Mouse (Mus musculus): ENCODE measurements around the gene Slc25a17. TPM values are rescaled to one million over a fixed set of nuclear protein-coding genes. Genes with fewer than 3 reads are reported as not detected.

Gene Slc25a17
- total RNA-seq, 2 experiments from 2014 or later = 36.3 to 41.5 TPM

GRCm38 (mm10) chr15:81370356-81370755 lies 9.7 kb upstream of the Slc25a17 start:
- no peak overlapping the region for H3K4me3 ChIP-seq
- DNase-seq (ENCODE audit: extremely low spot score in 1 of 2, low spot score in 2 of 2) = no peak
- no peak for TF ChIP-seq CTCF (IDR thresholded peaks at IDR 0.05)
- no peak overlapping the region for H3K27ac ChIP-seq
- intact Hi-C loops (cut with DNase I) = loop anchor here (10.0 kb wide), 1 partner anchor 254 kb away; no protein-coding TSS in a partner anchor

DNA sequence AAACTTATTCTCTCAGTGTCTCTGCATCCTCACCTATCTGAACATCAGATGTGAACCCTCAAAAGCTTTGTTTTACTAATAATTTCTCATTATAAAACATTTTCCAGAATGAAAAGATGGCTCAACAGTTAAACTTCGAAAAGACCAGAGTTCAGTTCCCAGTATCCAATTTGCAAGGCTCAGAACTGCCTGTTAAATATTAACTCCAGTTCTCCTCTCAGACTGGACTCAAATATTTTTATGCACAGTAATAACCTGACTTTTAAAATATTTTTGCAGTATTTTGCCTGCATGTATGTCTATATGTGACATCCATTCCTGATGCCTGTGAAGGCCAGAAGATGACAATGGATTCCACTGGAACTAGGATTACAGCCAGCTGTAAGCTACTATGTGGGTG lies 8.0 kb upstream of the Slc25a17 start:
- no peak for TF ChIP-seq CTCF (IDR thresholded peaks at IDR 0.05)
- no peak for DNase-seq (ENCODE audit: extremely low spot score in 1 of 2, low spot score in 2 of 2)
- H3K4me3 ChIP-seq = no peak overlapping the region
- H3K27ac ChIP-seq = no peak overlapping the region
- intact Hi-C loops (cut with DNase I) = loop anchor here (5.0 kb wide), 1 partner anchor 279 kb away; no protein-coding TSS in a partner anchor

GRCm38 (mm10) chr15:81366241-81366640 lies 5.6 kb upstream of the Slc25a17 start:
- TF ChIP-seq CTCF (IDR thresholded peaks at IDR 0.05) = no peak
- intact Hi-C loops (cut with DNase I) = loop anchor here (5.0 kb wide), 1 partner anchor 281 kb away; no protein-coding TSS in a partner anchor

DNA sequence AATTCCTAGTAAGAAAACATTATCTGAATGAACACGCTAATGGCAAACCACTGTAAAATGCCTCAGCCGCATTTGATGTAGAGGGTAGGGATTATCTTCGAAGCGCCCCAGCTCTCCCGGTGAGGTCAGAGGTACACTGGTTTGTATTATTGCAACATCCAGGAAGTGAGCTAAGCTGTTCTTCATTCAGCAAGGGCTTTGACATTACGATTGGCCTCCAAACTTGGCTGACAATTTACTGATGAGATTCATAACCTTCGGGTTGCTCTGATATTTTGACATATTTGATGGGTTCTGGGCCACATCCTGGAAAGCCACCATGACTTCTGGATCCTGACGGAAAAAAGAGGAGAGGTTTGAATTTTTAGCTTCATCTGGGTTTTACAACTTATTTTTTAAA lies 4.6 kb upstream of the Slc25a17 start:
- no peak for TF ChIP-seq CTCF (IDR thresholded peaks at IDR 0.05)
- no peak overlapping the region for H3K4me3 ChIP-seq
- no peak overlapping the region for H3K27ac ChIP-seq
- DNase-seq (ENCODE audit: extremely low spot score in 1 of 2, low spot score in 2 of 2) = no peak
- intact Hi-C loops (cut with DNase I) = loop anchor here (5.0 kb wide), 1 partner anchor 282 kb away; no protein-coding TSS in a partner anchor

More at GRCm38 (mm10) chr15:81366241-81366640, 5.6 kb upstream of the Slc25a17 start:
- no peak overlapping the region for H3K4me3 ChIP-seq
- DNase-seq (ENCODE audit: extremely low spot score in 1 of 2, low spot score in 2 of 2) = no peak
- no peak overlapping the region for H3K27ac ChIP-seq

DNA sequence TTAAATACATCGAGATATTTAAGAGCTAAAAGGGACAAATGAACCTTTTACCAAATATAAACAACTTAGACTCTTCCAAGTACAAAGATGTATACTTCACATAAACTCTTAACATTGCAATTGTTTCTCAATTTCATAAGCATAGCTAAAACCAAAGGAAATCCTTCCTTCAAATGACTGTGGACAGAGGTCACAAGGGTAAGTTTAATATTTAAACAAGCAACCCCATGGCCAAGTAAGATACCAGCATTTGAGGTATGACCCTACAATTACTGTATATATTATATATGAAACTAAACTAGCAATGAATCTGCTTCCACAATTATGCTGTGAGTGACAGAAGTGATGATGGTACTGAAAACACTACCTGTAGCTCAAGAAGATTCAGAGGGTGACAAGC lies 3.7 kb upstream of the Slc25a17 start:
- no peak overlapping the region for H3K27ac ChIP-seq
- H3K4me3 ChIP-seq = no peak overlapping the region
- TF ChIP-seq CTCF (IDR thresholded peaks at IDR 0.05) = no peak
- DNase-seq (ENCODE audit: extremely low spot score in 1 of 2, low spot score in 2 of 2) = no peak
- intact Hi-C loops (cut with DNase I) = no loop called here

- no peak for DNase-seq (ENCODE audit: extremely low spot score in 1 of 2, low spot score in 2 of 2)
- intact Hi-C loops (cut with DNase I) = no loop called here
These were observed 1.9 kb upstream of the Slc25a17 start for GRCm38 (mm10) chr15:81362501-81362900.

GRCm38 (mm10) chr15:81361417-81362015 lies 904 bp upstream of the Slc25a17 start:
- TF ChIP-seq CTCF (IDR thresholded peaks at IDR 0.05) = no peak
- Histone ChIP-seq H3K4me3 (no peak overlapping the region), H3K27ac (no peak overlapping the region; the same call in 1 of the 2 replicates)
- intact Hi-C loops (cut with DNase I) = no loop called here
- DNase-seq (ENCODE audit: extremely low spot score in 1 of 2, low spot score in 2 of 2) = no peak

More at GRCm38 (mm10) chr15:81362501-81362900, 1.9 kb upstream of the Slc25a17 start:
- H3K27ac ChIP-seq = no peak overlapping the region
- no peak overlapping the region for H3K4me3 ChIP-seq
- no peak for TF ChIP-seq CTCF (IDR thresholded peaks at IDR 0.05)

- H3K27ac ChIP-seq = peak overlapping the region; percentile 22
- TF ChIP-seq CTCF (IDR thresholded peaks at IDR 0.05) = no peak
- intact Hi-C loops (cut with DNase I) = no loop called here
- H3K4me3 ChIP-seq = peak overlapping the region; percentile 61
- DNase-seq (ENCODE audit: extremely low spot score in 1 of 2, low spot score in 2 of 2) = no peak
These were observed 401 bp upstream of the Slc25a17 start for GRCm38 (mm10) chr15:81361022-81361404.

DNA sequence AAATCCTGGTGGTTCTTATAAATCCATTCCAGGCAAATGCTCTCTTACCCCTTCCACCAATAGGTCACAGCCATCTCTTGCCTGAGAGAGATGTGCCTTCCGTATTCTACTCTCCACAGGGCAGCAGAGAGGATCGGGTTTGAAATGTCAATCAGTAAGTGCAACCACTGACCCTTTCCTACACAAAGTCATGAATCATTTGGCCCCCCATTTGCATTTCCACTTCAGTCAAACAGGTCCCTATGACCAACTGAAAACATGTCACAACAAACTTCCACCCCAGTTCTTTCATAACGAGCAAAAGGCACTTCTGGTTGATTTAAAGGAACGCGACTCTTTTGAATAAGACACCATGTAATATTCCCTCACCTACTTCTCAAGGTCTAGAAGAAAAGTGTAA lies 1.2 kb downstream of the Slc25a17 start:
- no peak overlapping the region for H3K27ac ChIP-seq
- intact Hi-C loops (cut with DNase I) = no loop called here
- no peak for TF ChIP-seq CTCF (IDR thresholded peaks at IDR 0.05)
- no peak overlapping the region for H3K4me3 ChIP-seq
- DNase-seq (ENCODE audit: extremely low spot score in 1 of 2, low spot score in 2 of 2) = no peak

- Histone ChIP-seq H3K4me3 (no peak overlapping the region), H3K27ac (no peak overlapping the region)
- no peak for DNase-seq (ENCODE audit: extremely low spot score in 1 of 2, low spot score in 2 of 2)
- TF ChIP-seq CTCF (IDR thresholded peaks at IDR 0.05) = no peak
- intact Hi-C loops (cut with DNase I) = no loop called here
These were observed 1.7 kb downstream of the Slc25a17 start for GRCm38 (mm10) chr15:81358943-81359342.

DNA sequence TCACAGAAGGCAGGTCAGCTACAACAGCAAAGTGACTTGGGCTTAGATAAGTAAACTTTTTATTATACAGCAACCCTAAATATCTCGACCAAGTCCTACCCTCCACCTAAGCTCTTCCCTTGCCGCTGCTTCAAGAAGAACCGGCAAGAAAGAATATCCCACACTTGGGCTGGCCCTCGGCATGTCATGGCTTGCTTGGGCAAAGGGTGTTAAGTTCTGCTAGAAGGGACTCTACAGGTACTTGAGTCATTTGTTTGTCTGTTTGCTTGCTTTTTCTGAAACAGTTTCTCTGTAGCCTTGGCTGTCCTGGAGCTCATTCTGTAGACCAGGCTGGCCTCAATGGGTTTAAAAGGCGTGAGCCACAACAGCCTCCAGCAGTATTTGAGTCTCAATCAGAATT lies 3.7 kb downstream of the Slc25a17 start:
- intact Hi-C loops (cut with DNase I) = no loop called here
- Histone ChIP-seq H3K27ac (no peak overlapping the region), H3K4me3 (no peak overlapping the region)
- no peak for TF ChIP-seq CTCF (IDR thresholded peaks at IDR 0.05)
- DNase-seq (ENCODE audit: extremely low spot score in 1 of 2, low spot score in 2 of 2) = no peak

DNA sequence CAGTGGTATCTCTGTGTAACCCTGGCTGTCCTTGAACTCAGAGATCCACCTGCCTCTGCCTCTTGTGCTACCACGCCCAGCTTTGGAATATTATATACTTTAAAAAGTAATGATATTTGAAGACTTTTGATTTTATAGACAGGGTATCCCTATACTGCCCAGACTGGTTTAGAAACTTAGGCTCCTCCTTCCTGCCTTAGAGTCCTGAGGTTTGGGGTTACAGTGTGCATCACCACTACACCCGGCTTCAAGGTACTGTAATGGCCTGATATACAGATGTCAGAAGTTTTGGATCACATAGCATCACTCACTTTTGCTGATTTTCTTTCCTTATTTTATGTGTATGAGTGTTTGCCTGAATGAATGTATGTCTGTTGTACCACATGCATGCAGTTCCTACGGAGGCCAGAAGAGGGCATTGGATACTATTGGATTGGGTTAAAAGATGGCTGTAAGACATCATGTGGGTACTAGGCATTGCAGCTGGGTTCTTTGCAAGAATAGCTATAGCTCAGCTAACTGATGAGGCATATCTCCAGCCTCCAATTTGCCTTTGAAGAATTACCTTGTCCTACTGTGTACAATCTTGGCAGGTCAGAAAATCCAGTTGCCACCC lies 5.4 kb downstream of the Slc25a17 start:
- no peak overlapping the region for H3K27ac ChIP-seq
- no peak overlapping the region for H3K4me3 ChIP-seq
- TF ChIP-seq CTCF (IDR thresholded peaks at IDR 0.05) = peak; percentile 55
- intact Hi-C loops (cut with DNase I) = no loop called here
- DNase-seq (ENCODE audit: extremely low spot score in 1 of 2, low spot score in 2 of 2) = no peak

All from left cerebral cortex, adult 2 months (tissue).